Mouse (Mus musculus) C2C12 (cell line): Measurements from ENCODE around the gene Ofcc1. TPM values are rescaled to one million over a fixed set of nuclear protein-coding genes. Genes with fewer than 3 reads are reported as not detected.

ENCODE experiments used
- H3K27me3 ChIP-seq: one replicate; pipeline ENCODE4 v1.6.1; 2011; ENCODE audit not compliant: control insufficient read depth, insufficient read depth, insufficient read length
- H3K36me3 ChIP-seq: one replicate; pipeline ENCODE4 v1.6.1; 2011; ENCODE audit not compliant: control insufficient read depth, insufficient read depth
- H3K4me3 ChIP-seq: one replicate; pipeline ENCODE4 v1.5.1; 2011; ENCODE audit warnings: mild to moderate bottlenecking, control low read depth; ENCODE audit not compliant: poor library complexity, insufficient read depth, severe bottlenecking
- H3K79me2 ChIP-seq: one replicate; pipeline ENCODE4 v1.6.1; 2011; ENCODE audit not compliant: control insufficient read depth, insufficient read depth
- H3K79me3 ChIP-seq: one replicate; pipeline ENCODE4 v1.6.1; 2011; ENCODE audit warnings: low read depth, control low read depth
- H3ac ChIP-seq: one replicate; pipeline ENCODE3; 2011; ENCODE audit warnings: low read depth; ENCODE audit not compliant: control insufficient read depth, insufficient read length
- CEBPB ChIP-seq: IDR thresholded peaks from one replicate; pipeline ENCODE4 v1.6.1; 2011; ENCODE audit warnings: low read depth, mild to moderate bottlenecking, control low read depth, moderate library complexity
- CTCF ChIP-seq: IDR thresholded peaks from one replicate; pipeline ENCODE4 v1.5.1; 2011; ENCODE audit not compliant: control insufficient read depth, insufficient read depth, insufficient read length
- FOSL1 ChIP-seq: IDR thresholded peaks from one replicate; pipeline ENCODE4 v1.8.0; 2011; ENCODE audit warnings: mild to moderate bottlenecking, low read length; ENCODE audit not compliant: poor library complexity, insufficient read depth, severe bottlenecking
- MAX ChIP-seq: IDR thresholded peaks from one replicate; pipeline ENCODE4 v1.6.1; 2011; ENCODE audit warnings: mild to moderate bottlenecking, control low read depth
- MYOD1 ChIP-seq: IDR thresholded peaks from one replicate; pipeline ENCODE4 v1.6.1; 2011; ENCODE audit warnings: low read depth; ENCODE audit not compliant: control insufficient read depth, insufficient read length
- MYOG ChIP-seq: IDR thresholded peaks from one replicate; pipeline ENCODE4 v1.6.1; 2011; ENCODE audit not compliant: control insufficient read depth, insufficient read length; ENCODE audit errors: extremely low read depth
- USF1 ChIP-seq: IDR thresholded peaks from one replicate; pipeline ENCODE4 v1.6.1; 2011; ENCODE audit warnings: low read depth, mild to moderate bottlenecking, control low read depth, moderate library complexity
- polyA plus RNA-seq: library from polyadenylated mRNA; unstranded; fragments of >200 nt; fragmentation: generic; extraction: Trizol; gene quantifications from one replicate; pipeline ENCODE4 v1.2.1, GENCODE M21; 2012; ENCODE audit warnings: missing spikeins

Ofcc1 gene
- polyA plus RNA-seq, 1 experiment, result not detected

- Histone ChIP-seq H3K27me3 (no peaks in the 10 kb centered on the region), H3K79me3 (no peaks in the 10 kb centered on the region), H3K79me2 (no peaks in the 10 kb centered on the region), H3K4me3 (no peak overlapping the region), H3ac (no peak overlapping the region), H3K36me3 (no peaks in the 10 kb centered on the region)
- TF ChIP-seq MYOG, result no peak
These were observed 225.6 kb downstream of the Ofcc1 start for GRCm38 (mm10) chr13:40135670-40136069.

GRCm38 (mm10) chr13:40123868-40124267 lies 237.4 kb downstream of the Ofcc1 start:
- H3K36me3 ChIP-seq, result no peaks in the 10 kb centered on the region
- no peaks in the 10 kb centered on the region for H3K27me3 ChIP-seq
- no peaks in the 10 kb centered on the region for H3K79me3 ChIP-seq
- H3K4me3 ChIP-seq, result no peak overlapping the region
- H3K79me2 ChIP-seq, result no peaks in the 10 kb centered on the region
- H3ac ChIP-seq, result no peak overlapping the region
- no peak for TF ChIP-seq FOSL1
- no peak for TF ChIP-seq MAX
- TF ChIP-seq MYOG, result no peak
- no peak for TF ChIP-seq USF1
- TF ChIP-seq CEBPB, result no peak
- TF ChIP-seq MYOD1, result no peak
- TF ChIP-seq CTCF, result no peak

GRCm38 (mm10) chr13:40112336-40112735 lies 248.9 kb downstream of the Ofcc1 start:
- Histone ChIP-seq H3K36me3 (no peaks in the 10 kb centered on the region), H3K79me2 (no peaks in the 10 kb centered on the region), H3K79me3 (no peaks in the 10 kb centered on the region), H3K4me3 (no peak overlapping the region), H3K27me3 (no peaks in the 10 kb centered on the region), H3ac (no peak overlapping the region)
- TF ChIP-seq USF1 (no peak), MAX (no peak), CEBPB (no peak), FOSL1 (no peak), MYOD1 (no peak), MYOG (no peak), CTCF (no peak)

- Histone ChIP-seq H3K79me3 (no peaks in the 10 kb centered on the region), H3K36me3 (no peaks in the 10 kb centered on the region), H3K4me3 (no peak overlapping the region), H3ac (no peak overlapping the region), H3K79me2 (no peaks in the 10 kb centered on the region), H3K27me3 (no peaks in the 10 kb centered on the region)
- TF ChIP-seq CEBPB (no peak), MAX (no peak), CTCF (no peak), FOSL1 (no peak), MYOD1 (no peak)
These were observed 285.0 kb downstream of the Ofcc1 start for GRCm38 (mm10) chr13:40076236-40076635.

GRCm38 (mm10) chr13:40074850-40075416 lies 286.3 kb downstream of the Ofcc1 start:
- Histone ChIP-seq H3K36me3 (no peaks in the 10 kb centered on the region), H3K79me2 (no peaks in the 10 kb centered on the region), H3K27me3 (no peaks in the 10 kb centered on the region), H3ac (no peak overlapping the region), H3K4me3 (no peak overlapping the region), H3K79me3 (no peaks in the 10 kb centered on the region)
- no peak for TF ChIP-seq MAX
- TF ChIP-seq MYOG, result no peak
- TF ChIP-seq MYOD1, result no peak

- Histone ChIP-seq H3K36me3 (no peaks in the 10 kb centered on the region), H3K27me3 (no peaks in the 10 kb centered on the region), H3K4me3 (no peak overlapping the region), H3K79me3 (no peaks in the 10 kb centered on the region), H3K79me2 (no peaks in the 10 kb centered on the region), H3ac (no peak overlapping the region)
- no peak for TF ChIP-seq CTCF
- no peak for TF ChIP-seq USF1
- no peak for TF ChIP-seq CEBPB
- TF ChIP-seq MYOG, result no peak
- no peak for TF ChIP-seq FOSL1
- TF ChIP-seq MAX, result no peak
- TF ChIP-seq MYOD1, result no peak
These were observed 291.2 kb downstream of the Ofcc1 start for GRCm38 (mm10) chr13:40070004-40070403.
